Mouse (Mus musculus) liver, postnatal 0 days (tissue): Measurements from ENCODE around the gene Zfp536.

Experiments
- CTCF ChIP-seq: sonication (generic); IDR thresholded peaks from 2 replicates; pipeline ENCODE4 v1.5.1; 2016; ENCODE audit warnings: antibody characterized with exemption, low read depth
- EP300 ChIP-seq: IDR thresholded peaks from 2 replicates; pipeline ENCODE4 v1.6.1; 2016; ENCODE audit warnings: antibody characterized with exemption, low read depth, mild to moderate bottlenecking

- TF ChIP-seq CTCF (no peak), EP300 (no peak)
These were observed 299.9 kb downstream of the Zfp536 start for GRCm38 (mm10) chr7:37473311-37474084.
